Mouse (Mus musculus): ENCODE results near the gene Irf6. TPM values are rescaled to one million over a fixed set of nuclear protein-coding genes. Genes with fewer than 3 reads are reported as not detected.

The Irf6 gene
- polyA plus RNA-seq, 1 experiment from 2014 or later = 15.4 TPM

- no peak for DNase-seq (ENCODE audit: low spot score)
- H3K27ac ChIP-seq (replicated peaks; ENCODE audit: low read depth, low read length) = no peak overlapping the region
These were observed 42.4 kb downstream of the Irf6 start for GRCm38 (mm10) chr1:193195169-193195810.

GRCm38 (mm10) chr1:193197494-193198205 is 44.7 kb downstream of the Irf6 start:
- no peaks in the 10 kb centered on the region for H3K4me1 ChIP-seq (ENCODE audit: control insufficient read depth, insufficient read depth, low read length)
- DNase-seq (ENCODE audit: low spot score) (no peak), ATAC-seq (replicated peaks; ENCODE audit: insufficient number of reproducible peaks, low FRiP score, low TSS enrichment, low read depth) (no peak)
- no peak overlapping the region for H3K27ac ChIP-seq (replicated peaks; ENCODE audit: low read depth, low read length)
- no peaks in the 10 kb centered on the region for H3K36me3 ChIP-seq (replicated peaks; ENCODE audit: control insufficient read depth, insufficient read depth, low read depth, low read length)
- H3K27me3 ChIP-seq (ENCODE audit: control insufficient read depth, insufficient read depth, low read length) = no peaks in the 10 kb centered on the region
- no peaks in the 10 kb centered on the region for H3K9me3 ChIP-seq (replicated peaks; ENCODE audit: control insufficient read depth, low read length)
- no peak overlapping the region for H3K4me2 ChIP-seq (ENCODE audit: low read depth, low read length)
- 88% methylated on average over 18 of the region's 18 CpGs for WGBS
- no peak overlapping the region for H3K9ac ChIP-seq (replicated peaks; ENCODE audit: low read length)
- no peak overlapping the region for H3K4me3 ChIP-seq (ENCODE audit: low read depth, low read length)

More at GRCm38 (mm10) chr1:193195169-193195810, 42.4 kb downstream of the Irf6 start:
- Histone ChIP-seq H3K4me2 (ENCODE audit: low read depth, low read length) (no peak overlapping the region), H3K9me3 (replicated peaks; ENCODE audit: control insufficient read depth, low read length) (no peaks in the 10 kb centered on the region), H3K27me3 (ENCODE audit: control insufficient read depth, insufficient read depth, low read length) (no peaks in the 10 kb centered on the region), H3K36me3 (replicated peaks; ENCODE audit: control insufficient read depth, insufficient read depth, low read depth, low read length) (no peaks in the 10 kb centered on the region), H3K4me3 (ENCODE audit: low read depth, low read length) (no peak overlapping the region), H3K9ac (replicated peaks; ENCODE audit: low read length) (no peak overlapping the region), H3K4me1 (ENCODE audit: control insufficient read depth, insufficient read depth, low read length) (no peaks in the 10 kb centered on the region)
- WGBS = 65% methylated on average over 3 of the region's 3 CpGs
- no peak for ATAC-seq (replicated peaks; ENCODE audit: insufficient number of reproducible peaks, low FRiP score, low TSS enrichment, low read depth)

GRCm38 (mm10) chr1:193198312-193198711 is 45.4 kb downstream of the Irf6 start:
- WGBS = 90% methylated on average over 2 of the region's 2 CpGs
- H3K27ac ChIP-seq (replicated peaks; ENCODE audit: low read depth, low read length) = no peak overlapping the region
- H3K9ac ChIP-seq (replicated peaks; ENCODE audit: low read length) = no peak overlapping the region
- H3K9me3 ChIP-seq (replicated peaks; ENCODE audit: control insufficient read depth, low read length) = no peaks in the 10 kb centered on the region
- no peaks in the 10 kb centered on the region for H3K27me3 ChIP-seq (ENCODE audit: control insufficient read depth, insufficient read depth, low read length)
- no peak for ATAC-seq (replicated peaks; ENCODE audit: insufficient number of reproducible peaks, low FRiP score, low TSS enrichment, low read depth)
- no peaks in the 10 kb centered on the region for H3K36me3 ChIP-seq (replicated peaks; ENCODE audit: control insufficient read depth, insufficient read depth, low read depth, low read length)
- no peak overlapping the region for H3K4me2 ChIP-seq (ENCODE audit: low read depth, low read length)
- H3K4me3 ChIP-seq (ENCODE audit: low read depth, low read length) = no peak overlapping the region
- H3K4me1 ChIP-seq (ENCODE audit: control insufficient read depth, insufficient read depth, low read length) = no peaks in the 10 kb centered on the region
- DNase-seq (ENCODE audit: low spot score) = no peak

GRCm38 (mm10) chr1:193200640-193201382 is 47.9 kb downstream of the Irf6 start:
- Histone ChIP-seq H3K27ac (replicated peaks; ENCODE audit: low read depth, low read length) (no peak overlapping the region), H3K36me3 (replicated peaks; ENCODE audit: control insufficient read depth, insufficient read depth, low read depth, low read length) (no peaks in the 10 kb centered on the region), H3K27me3 (ENCODE audit: control insufficient read depth, insufficient read depth, low read length) (no peaks in the 10 kb centered on the region), H3K4me2 (ENCODE audit: low read depth, low read length) (no peak overlapping the region), H3K4me1 (ENCODE audit: control insufficient read depth, insufficient read depth, low read length) (no peaks in the 10 kb centered on the region), H3K9ac (replicated peaks; ENCODE audit: low read length) (no peak overlapping the region), H3K9me3 (replicated peaks; ENCODE audit: control insufficient read depth, low read length) (no peaks in the 10 kb centered on the region), H3K4me3 (ENCODE audit: low read depth, low read length) (no peak overlapping the region)
- DNase-seq (ENCODE audit: low spot score) (no peak), ATAC-seq (replicated peaks; ENCODE audit: insufficient number of reproducible peaks, low FRiP score, low TSS enrichment, low read depth) (no peak)
- whole genome bisulfite sequencing = 86% methylated on average over 8 of the region's 8 CpGs

GRCm38 (mm10) chr1:193201383-193201778 is 48.5 kb downstream of the Irf6 start, which contains the start of gene Traf3ip3:
TSS of gene Traf3ip3 (minus strand) at chr1:193201703.
- DNase-seq (ENCODE audit: low spot score) (no peak), ATAC-seq (replicated peaks; ENCODE audit: insufficient number of reproducible peaks, low FRiP score, low TSS enrichment, low read depth) (no peak)
- Histone ChIP-seq H3K4me2 (ENCODE audit: low read depth, low read length) (no peak within 1 kb of the TSS), H3K27ac (replicated peaks; ENCODE audit: low read depth, low read length) (no peak within 1 kb of the TSS), H3K36me3 (replicated peaks; ENCODE audit: control insufficient read depth, insufficient read depth, low read depth, low read length) (no peaks in the 10 kb centered on the region), H3K4me1 (ENCODE audit: control insufficient read depth, insufficient read depth, low read length) (no peaks in the 10 kb centered on the region), H3K4me3 (ENCODE audit: low read depth, low read length) (no peak within 1 kb of the TSS), H3K9ac (replicated peaks; ENCODE audit: low read length) (no peak within 1 kb of the TSS), H3K9me3 (replicated peaks; ENCODE audit: control insufficient read depth, low read length) (no peaks in the 10 kb centered on the region), H3K27me3 (ENCODE audit: control insufficient read depth, insufficient read depth, low read length) (no peaks in the 10 kb centered on the region)
- WGBS = 52% methylated on average over 5 of the region's 5 CpGs

GRCm38 (mm10) chr1:193203821-193204220 is 50.9 kb downstream of the Irf6 start:
- Histone ChIP-seq H3K4me2 (ENCODE audit: low read depth, low read length) (no peak overlapping the region), H3K9ac (replicated peaks; ENCODE audit: low read length) (no peak overlapping the region), H3K4me1 (ENCODE audit: control insufficient read depth, insufficient read depth, low read length) (no peaks in the 10 kb centered on the region), H3K9me3 (replicated peaks; ENCODE audit: control insufficient read depth, low read length) (no peaks in the 10 kb centered on the region), H3K27ac (replicated peaks; ENCODE audit: low read depth, low read length) (no peak overlapping the region), H3K36me3 (replicated peaks; ENCODE audit: control insufficient read depth, insufficient read depth, low read depth, low read length) (no peaks in the 10 kb centered on the region), H3K27me3 (ENCODE audit: control insufficient read depth, insufficient read depth, low read length) (no peaks in the 10 kb centered on the region), H3K4me3 (ENCODE audit: low read depth, low read length) (no peak overlapping the region)
- ATAC-seq (replicated peaks; ENCODE audit: insufficient number of reproducible peaks, low FRiP score, low TSS enrichment, low read depth) = no peak
- 54% methylated on average over 2 of the region's 2 CpGs for WGBS
- no peak for DNase-seq (ENCODE audit: low spot score)

GRCm38 (mm10) chr1:193205431-193205830 is 52.5 kb downstream of the Irf6 start:
- ATAC-seq (replicated peaks; ENCODE audit: insufficient number of reproducible peaks, low FRiP score, low TSS enrichment, low read depth) (no peak), DNase-seq (ENCODE audit: low spot score) (no peak)
- Histone ChIP-seq H3K27ac (replicated peaks; ENCODE audit: low read depth, low read length) (no peak overlapping the region), H3K9ac (replicated peaks; ENCODE audit: low read length) (no peak overlapping the region), H3K27me3 (ENCODE audit: control insufficient read depth, insufficient read depth, low read length) (no peaks in the 10 kb centered on the region), H3K36me3 (replicated peaks; ENCODE audit: control insufficient read depth, insufficient read depth, low read depth, low read length) (no peaks in the 10 kb centered on the region), H3K4me2 (ENCODE audit: low read depth, low read length) (no peak overlapping the region), H3K4me1 (ENCODE audit: control insufficient read depth, insufficient read depth, low read length) (no peaks in the 10 kb centered on the region), H3K9me3 (replicated peaks; ENCODE audit: control insufficient read depth, low read length) (no peaks in the 10 kb centered on the region), H3K4me3 (ENCODE audit: low read depth, low read length) (no peak overlapping the region)
- WGBS = 88% methylated on average over 2 of the region's 2 CpGs

GRCm38 (mm10) chr1:193207503-193207902 is 54.6 kb downstream of the Irf6 start, which contains the start of gene Lamb3:
TSS of gene Lamb3 (plus strand) at chr1:193207699.
- H3K36me3 ChIP-seq (replicated peaks; ENCODE audit: control insufficient read depth, insufficient read depth, low read depth, low read length) = no peaks in the 10 kb centered on the region
- no peak within 1 kb of the TSS for H3K4me3 ChIP-seq (ENCODE audit: low read depth, low read length)
- no peak within 1 kb of the TSS for H3K27ac ChIP-seq (replicated peaks; ENCODE audit: low read depth, low read length)
- H3K9me3 ChIP-seq (replicated peaks; ENCODE audit: control insufficient read depth, low read length) = no peaks in the 10 kb centered on the region
- DNase-seq (ENCODE audit: low spot score) (no peak), ATAC-seq (replicated peaks; ENCODE audit: insufficient number of reproducible peaks, low FRiP score, low TSS enrichment, low read depth) (no peak)
- WGBS = 92% methylated on average over 3 of the region's 3 CpGs
- no peaks in the 10 kb centered on the region for H3K4me1 ChIP-seq (ENCODE audit: control insufficient read depth, insufficient read depth, low read length)
- H3K27me3 ChIP-seq (ENCODE audit: control insufficient read depth, insufficient read depth, low read length) = no peaks in the 10 kb centered on the region
- H3K4me2 ChIP-seq (ENCODE audit: low read depth, low read length) = no peak within 1 kb of the TSS
- no peak within 1 kb of the TSS for H3K9ac ChIP-seq (replicated peaks; ENCODE audit: low read length)

Measured in embryonic facial prominence, embryonic 11.5 days (tissue).